Mouse (Mus musculus): Measurements from ENCODE around the gene Creld2.

DNA sequence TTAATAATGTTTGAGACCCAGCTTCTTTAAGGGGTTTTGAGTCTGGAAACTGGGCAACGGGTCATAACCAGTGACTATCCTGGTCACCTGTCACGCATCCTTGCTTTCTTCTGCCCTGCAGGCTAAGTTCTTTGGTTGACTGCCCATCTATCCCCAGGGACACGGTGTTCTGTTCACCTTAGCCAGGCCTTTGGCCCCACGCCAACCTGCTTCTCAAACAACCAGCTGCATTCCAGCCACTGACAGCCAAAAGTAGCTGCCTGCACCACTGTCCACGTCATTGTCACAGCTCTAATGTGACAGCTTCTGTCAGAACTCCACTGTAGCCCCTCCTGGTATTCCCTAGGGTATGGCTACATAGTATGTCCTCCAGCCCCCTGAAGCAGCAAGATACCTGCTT, 12.0 kb downstream of the Creld2 start:
- TF ChIP-seq POLR2A (IDR thresholded peaks at IDR 0.05; ENCODE audit: borderline replicate concordance, low read depth, low read length) = no peak
- TF ChIP-seq CTCF (IDR thresholded peaks at IDR 0.05; ENCODE audit: low read depth, low read length) = no peak
